Mouse (Mus musculus): ENCODE results near the gene Nfkbia. TPM values are rescaled to one million over a fixed set of nuclear protein-coding genes. Genes with fewer than 3 reads are reported as not detected.

The Nfkbia gene
- polyA plus RNA-seq, 1 experiment from 2014 or later: 131 TPM

DNA sequence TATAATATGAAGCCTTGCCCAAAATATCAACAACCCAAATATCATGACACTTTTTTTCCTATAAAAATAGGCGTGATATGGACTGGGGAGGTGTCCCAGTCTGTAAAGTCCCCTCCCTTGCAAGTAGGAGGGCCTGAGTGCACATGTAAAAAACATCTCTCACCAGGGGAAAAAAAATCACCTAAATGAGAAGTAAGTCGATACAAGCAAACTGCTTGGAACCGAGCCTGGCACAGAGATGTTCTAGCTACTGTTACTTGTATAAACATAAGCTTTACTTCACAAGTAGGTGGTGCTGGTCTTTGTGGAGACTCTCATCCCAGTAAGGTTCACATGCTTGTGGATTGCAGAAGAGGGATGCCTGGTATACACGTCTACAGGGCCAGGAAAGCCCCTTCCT lies 31.5 kb downstream of the Nfkbia start:
- H3K9ac ChIP-seq: no peak overlapping the region
- WGBS: 46% methylated on average over 4 of the region's 4 CpGs
- H3K27me3 ChIP-seq: no peaks in the 10 kb centered on the region
- H3K36me3 ChIP-seq: no peaks in the 10 kb centered on the region
- no peak for ATAC-seq (ENCODE audit: low FRiP score, low read depth)
- peak overlapping the region; percentile 90 for H3K27ac ChIP-seq
- H3K4me2 ChIP-seq (replicated peaks): 0 out of 2 replicates have a peak overlapping the region, but pooled peaks have one; percentile 34
- no peaks in the 10 kb centered on the region for H3K9me3 ChIP-seq
- peaks cover 68% of the 10 kb centered on the region for H3K4me1 ChIP-seq
- H3K4me3 ChIP-seq: no peak overlapping the region

DNA sequence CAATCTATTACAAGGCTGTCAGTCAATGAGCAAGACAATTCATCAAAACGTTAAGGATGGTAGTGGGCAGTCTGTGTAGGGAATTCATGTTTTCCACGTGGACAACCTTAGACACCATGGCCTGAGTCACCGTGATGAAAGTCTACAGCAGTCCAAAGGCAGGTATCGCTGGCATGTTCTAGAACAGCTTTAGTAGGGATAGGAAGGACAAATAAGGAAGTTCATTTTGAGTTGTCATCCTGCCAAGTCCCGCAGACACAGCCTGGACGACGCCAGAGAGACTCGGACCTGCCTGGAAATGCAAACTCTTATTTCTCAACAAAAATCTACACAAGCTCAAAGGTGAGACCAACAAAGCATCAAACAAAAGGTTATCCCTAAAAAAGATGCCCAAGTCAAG lies 32.7 kb downstream of the Nfkbia start:
- no peak for ATAC-seq (ENCODE audit: low FRiP score, low read depth)
- no peaks in the 10 kb centered on the region for H3K27me3 ChIP-seq
- no peaks in the 10 kb centered on the region for H3K9me3 ChIP-seq
- no peak overlapping the region for H3K27ac ChIP-seq
- H3K9ac ChIP-seq: no peak overlapping the region
- H3K4me1 ChIP-seq: peaks cover 58% of the 10 kb centered on the region
- 80% methylated on average over 8 of the region's 8 CpGs for WGBS
- H3K4me2 ChIP-seq (replicated peaks): no peak overlapping the region
- no peaks in the 10 kb centered on the region for H3K36me3 ChIP-seq
- no peak overlapping the region for H3K4me3 ChIP-seq

DNA sequence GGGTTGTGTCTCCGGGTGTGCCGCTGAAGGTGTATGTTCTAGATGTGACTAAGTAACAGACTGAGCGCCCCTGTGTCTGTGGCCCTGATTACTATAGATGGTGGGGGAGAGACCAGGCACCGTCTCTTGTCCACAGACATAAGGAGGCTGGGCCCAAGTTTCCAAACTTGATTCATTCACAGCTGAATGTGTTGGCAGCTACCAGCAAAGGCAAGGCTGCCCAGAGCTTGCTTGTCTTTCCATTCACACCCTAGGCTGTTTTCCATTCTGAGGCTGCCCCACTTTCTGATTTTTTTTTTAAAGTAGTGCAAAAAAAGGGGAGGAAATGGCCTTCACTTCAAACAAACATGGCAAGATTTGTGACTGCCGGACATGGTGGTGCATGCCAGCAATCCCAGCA lies 35.6 kb downstream of the Nfkbia start:
- no peak overlapping the region for H3K9ac ChIP-seq
- no peaks in the 10 kb centered on the region for H3K36me3 ChIP-seq
- no peaks in the 10 kb centered on the region for H3K27me3 ChIP-seq
- 90% methylated on average over 5 of the region's 5 CpGs for WGBS
- no peak overlapping the region for H3K4me3 ChIP-seq
- no peaks in the 10 kb centered on the region for H3K9me3 ChIP-seq
- H3K27ac ChIP-seq: no peak overlapping the region
- H3K4me1 ChIP-seq: peaks cover 47% of the 10 kb centered on the region
- no peak for ATAC-seq (ENCODE audit: low FRiP score, low read depth)
- no peak overlapping the region for H3K4me2 ChIP-seq (replicated peaks)

DNA sequence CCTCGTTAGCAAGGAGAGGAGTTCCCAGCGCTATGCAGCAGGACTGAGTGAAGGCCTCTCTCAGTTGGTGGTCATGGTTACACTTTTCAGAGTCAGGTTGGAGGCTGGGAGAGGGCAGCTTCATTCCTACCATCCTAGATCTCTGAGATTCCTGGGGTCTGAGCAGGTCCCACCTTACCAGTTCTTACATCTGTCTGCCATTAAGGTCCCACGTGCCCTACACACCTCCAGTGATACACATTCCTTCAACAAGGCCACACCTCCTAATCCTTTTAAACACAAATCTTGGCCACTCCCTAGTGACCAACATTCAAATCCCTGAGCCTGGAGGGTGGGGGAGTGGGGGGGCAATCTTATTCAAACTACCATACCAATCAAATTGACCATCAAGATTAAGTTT lies 36.3 kb downstream of the Nfkbia start:
- Histone ChIP-seq H3K27ac (no peak overlapping the region), H3K36me3 (no peaks in the 10 kb centered on the region), H3K4me3 (no peak overlapping the region), H3K9ac (no peak overlapping the region), H3K9me3 (no peaks in the 10 kb centered on the region), H3K27me3 (no peaks in the 10 kb centered on the region), H3K4me1 (peaks cover 39% of the 10 kb centered on the region), H3K4me2 (replicated peaks) (no peak overlapping the region)
- WGBS: 50% methylated on average over 3 of the region's 3 CpGs
- ATAC-seq (ENCODE audit: low FRiP score, low read depth): no peak

DNA sequence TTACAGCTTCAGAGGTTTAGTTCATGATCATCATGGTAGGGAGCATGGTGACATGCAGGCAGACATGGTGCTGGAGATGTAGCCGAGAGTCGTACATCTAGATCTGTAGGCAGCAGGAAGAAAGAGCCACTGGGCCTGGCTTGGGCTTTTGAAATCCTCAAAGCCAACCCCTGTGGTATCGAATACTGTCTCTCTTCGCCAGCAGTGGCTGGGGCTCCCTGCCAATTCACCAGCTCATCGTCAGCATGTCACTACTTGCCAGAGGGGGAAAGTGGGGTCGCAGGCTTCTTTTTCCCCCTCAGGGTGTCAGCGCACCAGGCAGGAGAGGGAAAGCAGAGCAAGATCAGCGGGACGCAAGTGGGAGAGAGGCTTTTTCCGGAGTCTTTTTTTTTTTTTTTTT lies 37.2 kb downstream of the Nfkbia start:
- WGBS: 84% methylated on average over 10 of the region's 10 CpGs
- no peaks in the 10 kb centered on the region for H3K9me3 ChIP-seq
- peaks cover 31% of the 10 kb centered on the region for H3K4me1 ChIP-seq
- ATAC-seq (ENCODE audit: low FRiP score, low read depth): no peak
- no peak overlapping the region for H3K4me3 ChIP-seq
- no peak overlapping the region for H3K9ac ChIP-seq
- H3K27ac ChIP-seq: no peak overlapping the region
- H3K27me3 ChIP-seq: no peaks in the 10 kb centered on the region
- no peak overlapping the region for H3K4me2 ChIP-seq (replicated peaks)
- no peaks in the 10 kb centered on the region for H3K36me3 ChIP-seq

DNA sequence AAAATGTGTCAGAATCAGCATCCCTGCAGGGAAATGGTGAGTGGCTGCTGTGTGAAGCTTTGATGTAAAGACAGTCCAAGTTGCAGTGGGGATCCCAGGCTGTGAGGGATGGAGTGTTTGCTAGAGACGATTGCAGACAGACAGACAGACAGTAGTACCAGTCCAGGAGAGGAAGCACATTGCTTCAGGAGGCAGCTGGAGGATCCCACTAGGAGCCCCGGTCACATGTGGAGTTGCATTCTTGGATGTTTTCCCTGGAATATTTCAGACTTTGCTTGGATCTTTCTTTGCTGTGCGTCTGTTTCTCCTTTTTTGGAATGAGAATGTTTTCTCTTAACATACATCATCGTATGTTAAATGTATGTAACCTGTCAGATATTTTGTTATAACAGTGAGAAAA lies 38.5 kb downstream of the Nfkbia start:
- Histone ChIP-seq H3K9me3 (no peaks in the 10 kb centered on the region), H3K9ac (peak overlapping the region; percentile 27; the same call in 1 of the 2 replicates), H3K27me3 (no peaks in the 10 kb centered on the region), H3K27ac (no peak overlapping the region), H3K4me1 (peaks cover 24% of the 10 kb centered on the region), H3K4me3 (no peak overlapping the region), H3K36me3 (no peaks in the 10 kb centered on the region), H3K4me2 (replicated peaks) (no peak overlapping the region)
- no peak for ATAC-seq (ENCODE audit: low FRiP score, low read depth)
- WGBS: 65% methylated on average over 4 of the region's 4 CpGs

DNA sequence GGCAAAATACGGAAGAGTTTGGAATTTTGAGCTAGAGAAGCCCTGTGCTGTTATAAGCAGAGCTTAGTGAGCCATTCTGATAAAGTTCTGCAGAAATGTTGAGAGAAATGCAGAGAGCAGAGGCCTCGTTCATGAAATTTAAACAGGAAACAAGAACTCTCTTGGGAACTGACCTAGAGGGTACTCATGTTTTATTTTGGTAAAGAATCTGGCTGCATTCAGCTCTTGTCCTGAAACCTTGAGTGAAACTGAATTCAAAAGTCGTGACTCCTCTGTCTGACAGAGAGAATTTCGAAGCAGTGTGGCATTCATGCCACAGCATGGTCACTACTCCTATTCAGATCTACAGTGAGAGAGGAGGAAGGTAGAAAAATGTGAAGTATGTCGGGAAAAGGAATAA lies 39.6 kb downstream of the Nfkbia start:
- H3K4me3 ChIP-seq: no peak overlapping the region
- no peak overlapping the region for H3K9ac ChIP-seq
- H3K4me1 ChIP-seq: peaks cover 24% of the 10 kb centered on the region
- H3K36me3 ChIP-seq: no peaks in the 10 kb centered on the region
- no peaks in the 10 kb centered on the region for H3K27me3 ChIP-seq
- no peak for ATAC-seq (ENCODE audit: low FRiP score, low read depth)
- WGBS: 44% methylated on average over 5 of the region's 5 CpGs
- no peaks in the 10 kb centered on the region for H3K9me3 ChIP-seq
- H3K4me2 ChIP-seq (replicated peaks): no peak overlapping the region
- H3K27ac ChIP-seq: peak overlapping the region; percentile 61; the same call in 1 of the 2 replicates

DNA sequence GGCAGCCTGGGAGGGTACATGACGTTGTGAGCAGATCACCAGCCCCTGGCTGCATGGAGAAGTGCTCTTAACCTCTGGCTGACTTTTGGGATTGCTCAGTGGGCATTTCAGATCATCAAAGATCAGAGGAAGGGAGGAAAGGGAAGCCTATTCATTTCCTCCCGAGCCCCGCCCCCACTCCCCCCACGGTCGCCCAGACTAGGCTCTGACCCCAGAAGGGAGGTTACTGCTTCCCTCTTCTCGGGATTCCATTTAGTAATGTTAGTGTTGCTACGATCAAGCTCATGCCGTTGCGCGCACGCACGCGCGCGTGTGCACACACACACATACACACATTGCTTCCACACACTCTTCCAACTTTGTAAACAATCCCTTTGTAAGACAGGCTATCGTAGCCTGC lies 42.0 kb downstream of the Nfkbia start:
- Histone ChIP-seq H3K27ac (no peak overlapping the region), H3K4me1 (peaks cover 39% of the 10 kb centered on the region), H3K4me2 (replicated peaks) (no peak overlapping the region), H3K36me3 (no peaks in the 10 kb centered on the region), H3K27me3 (no peaks in the 10 kb centered on the region), H3K4me3 (no peak overlapping the region), H3K9ac (no peak overlapping the region), H3K9me3 (no peaks in the 10 kb centered on the region)
- no peak for ATAC-seq (ENCODE audit: low FRiP score, low read depth)
- 64% methylated on average over 16 of the region's 16 CpGs for WGBS

DNA sequence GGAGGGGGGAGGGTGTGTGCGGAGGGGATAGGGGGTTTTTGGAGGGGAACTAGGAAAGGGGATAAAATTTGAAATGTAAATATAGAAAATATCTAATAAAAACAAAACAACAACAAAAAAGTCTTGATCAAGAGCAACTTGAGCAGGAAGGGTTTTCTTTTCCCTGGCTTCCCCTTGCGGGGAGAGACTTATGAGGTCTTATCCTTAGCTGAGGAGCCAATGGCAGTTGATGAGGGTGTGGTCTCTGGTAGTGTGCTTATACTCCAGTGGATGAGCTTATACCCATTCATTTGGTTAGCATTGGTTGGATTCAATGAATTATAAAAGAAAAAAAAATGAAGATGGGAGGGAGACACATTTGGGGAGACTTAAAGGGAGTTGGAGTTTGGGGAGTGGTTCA lies 43.4 kb downstream of the Nfkbia start:
- Histone ChIP-seq H3K27me3 (no peaks in the 10 kb centered on the region), H3K4me1 (peaks cover 41% of the 10 kb centered on the region), H3K9ac (no peak overlapping the region), H3K9me3 (no peaks in the 10 kb centered on the region), H3K27ac (no peak overlapping the region), H3K36me3 (no peaks in the 10 kb centered on the region), H3K4me2 (replicated peaks) (no peak overlapping the region), H3K4me3 (no peak overlapping the region)
- 89% methylated on average over 2 of the region's 2 CpGs for WGBS
- no peak for ATAC-seq (ENCODE audit: low FRiP score, low read depth)

DNA sequence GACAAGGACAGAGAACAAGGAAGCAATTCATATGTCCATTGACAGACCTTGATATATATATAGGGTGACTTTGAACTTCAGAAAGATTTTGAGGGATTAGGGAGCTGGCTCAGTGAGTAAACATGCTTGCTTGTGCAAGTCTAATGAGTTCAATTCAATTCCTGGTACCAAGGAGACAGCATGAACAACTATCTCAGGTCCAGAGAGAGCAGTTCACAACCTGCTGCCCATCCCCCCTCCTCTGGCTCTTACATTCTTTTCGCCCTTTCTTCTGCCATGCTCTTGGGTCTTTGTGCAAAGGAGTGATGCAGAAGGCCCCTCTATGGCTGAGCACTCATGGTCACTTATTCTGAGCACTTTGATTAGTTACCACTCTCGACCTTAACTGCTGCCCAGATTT lies 44.0 kb downstream of the Nfkbia start:
- H3K27me3 ChIP-seq: no peaks in the 10 kb centered on the region
- no peak for ATAC-seq (ENCODE audit: low FRiP score, low read depth)
- no peak overlapping the region for H3K27ac ChIP-seq
- no peaks in the 10 kb centered on the region for H3K9me3 ChIP-seq
- H3K4me3 ChIP-seq: no peak overlapping the region
- H3K9ac ChIP-seq: no peak overlapping the region
- WGBS: 82% methylated on average over 2 of the region's 2 CpGs
- H3K36me3 ChIP-seq: no peaks in the 10 kb centered on the region
- peaks cover 43% of the 10 kb centered on the region for H3K4me1 ChIP-seq
- no peak overlapping the region for H3K4me2 ChIP-seq (replicated peaks)

DNA sequence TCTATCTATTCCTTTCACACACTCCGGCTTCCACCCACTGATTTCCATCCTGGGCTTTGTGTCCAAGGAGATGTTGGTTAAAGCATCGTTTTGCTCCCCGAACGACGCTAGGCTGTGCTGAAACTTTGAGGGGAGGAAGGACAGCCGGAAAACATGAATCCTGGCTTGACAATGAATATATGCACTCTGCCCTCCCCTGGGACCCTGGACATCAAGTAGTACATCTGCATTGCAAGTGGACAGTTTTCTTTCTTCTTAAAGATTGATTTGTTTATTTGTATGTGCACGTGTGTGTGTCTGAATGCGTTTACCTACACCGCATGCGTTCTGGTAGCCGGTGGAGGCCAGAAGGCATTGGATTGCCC lies 45.1 kb downstream of the Nfkbia start:
- H3K9ac ChIP-seq: 0 out of 2 replicates have a peak overlapping the region, but pooled peaks have one; percentile 25
- H3K4me1 ChIP-seq: peaks cover 41% of the 10 kb centered on the region
- H3K36me3 ChIP-seq: no peaks in the 10 kb centered on the region
- WGBS: 81% methylated on average over 11 of the region's 11 CpGs
- no peaks in the 10 kb centered on the region for H3K27me3 ChIP-seq
- no peak for ATAC-seq (ENCODE audit: low FRiP score, low read depth)
- H3K9me3 ChIP-seq: no peaks in the 10 kb centered on the region
- H3K4me3 ChIP-seq: no peak overlapping the region
- H3K4me2 ChIP-seq (replicated peaks): no peak overlapping the region
- peak overlapping the region; percentile 92 for H3K27ac ChIP-seq

DNA sequence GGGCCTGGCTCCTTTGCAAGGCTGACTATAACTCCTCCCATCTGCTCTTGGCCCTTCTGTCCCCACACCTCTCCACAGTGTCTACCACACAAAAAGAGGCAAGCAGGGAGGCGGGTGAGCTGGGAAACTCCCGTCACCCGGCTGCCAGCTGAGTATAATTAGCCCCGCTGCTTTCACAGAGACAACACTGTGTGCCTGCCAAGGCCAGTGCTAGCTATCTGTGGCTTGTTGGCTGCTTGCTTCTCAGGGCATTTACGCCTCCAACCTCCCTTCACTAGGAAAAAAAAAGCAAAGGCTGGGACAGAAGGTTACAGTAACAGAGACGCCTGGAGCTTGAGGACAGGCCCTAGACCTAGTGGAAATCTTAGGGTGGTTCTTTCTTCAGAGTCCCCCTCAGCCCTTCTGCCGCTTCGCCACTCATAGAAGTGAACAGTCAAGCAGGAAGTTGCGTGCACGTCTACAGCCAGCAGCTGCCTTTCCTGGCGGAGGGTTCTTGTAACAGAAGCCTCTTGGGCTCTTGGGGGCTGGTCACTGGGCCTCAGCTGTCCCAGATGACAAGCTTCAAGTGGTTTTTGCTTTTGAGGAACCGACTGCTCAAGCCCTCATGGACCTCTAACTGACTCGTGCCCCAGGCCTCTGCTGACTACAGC lies 45.6 kb downstream of the Nfkbia start:
- Histone ChIP-seq H3K27ac (peak overlapping the region; percentile 92), H3K4me1 (peaks cover 37% of the 10 kb centered on the region), H3K4me2 (replicated peaks) (peak overlapping the region; percentile 12), H3K36me3 (no peaks in the 10 kb centered on the region), H3K9ac (0 out of 2 replicates have a peak overlapping the region, but pooled peaks have one; percentile 25), H3K27me3 (no peaks in the 10 kb centered on the region), H3K4me3 (no peak overlapping the region), H3K9me3 (no peaks in the 10 kb centered on the region)
- peak; percentile 85 for ATAC-seq (ENCODE audit: low FRiP score, low read depth)
- WGBS: 20% methylated on average over 13 of the region's 13 CpGs

DNA sequence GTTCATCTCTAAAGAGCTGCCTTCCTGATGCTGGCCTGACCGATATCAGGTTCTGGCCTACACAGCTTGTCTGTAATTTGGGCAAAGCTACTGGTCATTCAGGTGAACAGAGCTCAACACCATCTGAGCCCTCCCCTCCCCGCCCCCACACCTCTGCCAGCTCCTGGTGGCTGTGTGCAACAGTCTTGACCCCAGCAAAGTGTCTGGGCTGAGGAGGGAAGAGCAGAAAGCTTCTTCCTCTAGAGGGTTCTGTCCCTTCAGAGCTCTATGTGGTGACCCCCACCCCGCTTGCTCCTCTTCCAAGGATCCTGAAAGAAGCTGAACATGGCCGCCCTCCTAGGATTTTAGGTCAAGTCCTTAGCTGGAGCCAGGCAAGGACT lies 46.1 kb downstream of the Nfkbia start:
- Histone ChIP-seq H3K27ac (peak overlapping the region; percentile 92), H3K27me3 (no peaks in the 10 kb centered on the region), H3K9me3 (no peaks in the 10 kb centered on the region), H3K4me1 (peaks cover 37% of the 10 kb centered on the region), H3K4me2 (replicated peaks) (peak overlapping the region; percentile 12), H3K4me3 (no peak overlapping the region), H3K36me3 (no peaks in the 10 kb centered on the region), H3K9ac (no peak overlapping the region)
- 78% methylated on average over 4 of the region's 4 CpGs for WGBS
- ATAC-seq (ENCODE audit: low FRiP score, low read depth): no peak
